Mouse (Mus musculus) thymus, adult 18-20 months (tissue): ENCODE data around the gene Atp2b4.
"Not testable (repeated sequence)": the region's sequence is repeated elsewhere in the genome, so short reads cannot be mapped to it uniquely, and the experiment has no call there.

ENCODE experiments used
- DNase-seq, 2 experiments: peaks; one replicate each; pipeline ENCODE4 v3.0.0; 2022; ENCODE audit warnings: mixed read lengths in 2 of 2

Atp2b4 gene

DNA sequence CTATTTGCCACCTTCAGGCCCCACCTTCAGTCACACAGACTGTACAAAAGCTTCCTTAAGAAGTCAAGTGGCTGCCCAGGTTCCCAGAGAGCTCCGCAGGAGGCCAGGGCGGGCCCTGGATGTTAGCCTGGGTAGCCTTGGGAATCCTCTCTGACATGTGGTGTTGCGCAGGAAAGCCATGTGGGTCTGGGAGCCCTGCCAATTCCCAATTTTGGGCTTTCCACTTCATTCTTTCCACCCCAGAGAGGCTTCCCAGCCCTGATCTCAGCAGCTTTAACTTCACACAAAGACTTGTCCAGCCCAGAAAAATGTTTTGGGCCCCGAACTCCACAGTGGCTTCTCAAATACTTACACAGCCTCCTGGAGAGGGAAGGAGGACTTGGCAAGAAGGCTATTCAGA is 56.2 kb downstream of the Atp2b4 start:
- DNase-seq, result no peak

DNA sequence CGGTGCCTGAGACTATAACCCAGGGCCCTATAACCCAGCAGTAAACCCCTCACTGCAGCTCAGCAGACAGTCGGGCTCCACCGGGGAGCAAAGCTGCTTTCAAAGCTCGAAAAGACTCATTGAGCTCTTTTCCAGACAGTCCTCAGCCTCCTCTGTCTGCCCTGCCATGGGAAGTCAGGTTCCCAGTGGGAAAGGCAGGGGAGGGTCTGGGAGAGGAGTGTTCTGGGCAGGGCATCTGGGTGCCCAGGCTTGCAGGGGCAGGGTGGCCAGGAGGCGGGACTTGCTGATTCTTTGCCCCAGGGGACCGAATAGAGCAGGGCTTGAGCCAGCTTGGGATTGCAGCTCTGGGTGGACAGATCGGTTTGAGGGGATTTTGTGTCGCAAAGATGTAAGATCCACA is 58.3 kb downstream of the Atp2b4 start:
- no peak for DNase-seq

DNA sequence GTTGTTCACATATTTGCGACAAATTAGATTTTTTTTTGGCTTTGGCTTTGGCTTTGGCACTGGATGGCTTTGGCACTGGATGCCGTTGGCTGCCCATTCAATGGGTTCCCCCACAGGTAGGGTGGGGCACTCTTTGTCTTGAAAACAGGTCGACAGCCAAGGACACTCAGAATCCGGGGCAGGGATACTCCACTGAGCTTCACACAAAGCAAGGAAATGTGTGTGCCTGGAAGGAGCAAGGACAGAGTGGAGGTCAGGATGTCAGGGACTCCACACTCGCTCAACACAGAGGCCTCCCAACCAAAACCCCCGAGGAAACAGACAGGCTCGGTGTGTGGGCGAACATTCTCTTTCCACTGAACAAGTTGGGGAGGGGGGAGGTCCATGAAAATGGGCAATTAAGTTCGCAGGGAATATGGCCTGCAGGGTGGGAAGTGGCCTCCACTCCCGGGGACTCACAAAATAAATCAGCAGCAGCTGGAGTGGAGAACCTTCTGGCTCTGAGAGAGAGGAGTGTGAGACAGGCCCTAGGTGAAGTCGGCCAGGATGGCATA is 58.9 kb downstream of the Atp2b4 start:
- no peak for DNase-seq

DNA sequence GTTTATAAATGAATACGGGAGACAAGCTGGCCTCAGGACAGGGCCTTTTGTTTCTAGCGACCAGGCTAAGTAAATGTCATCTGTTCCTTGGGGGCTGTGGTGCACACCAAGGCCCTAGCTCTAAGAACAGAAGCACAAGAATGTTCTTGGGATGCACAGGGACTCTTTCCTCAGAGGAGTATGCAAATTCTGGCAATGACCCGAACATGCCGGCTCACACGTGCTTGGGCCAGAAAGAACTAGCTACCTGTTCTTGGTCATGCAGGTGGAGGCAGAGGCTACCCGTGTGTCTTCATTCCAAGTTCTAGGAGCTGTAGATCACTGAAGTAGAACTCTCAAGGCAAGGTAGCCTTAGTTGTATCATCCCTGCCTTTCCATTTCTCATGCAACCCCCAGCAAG is 59.7 kb downstream of the Atp2b4 start:
- no peak for DNase-seq

DNA sequence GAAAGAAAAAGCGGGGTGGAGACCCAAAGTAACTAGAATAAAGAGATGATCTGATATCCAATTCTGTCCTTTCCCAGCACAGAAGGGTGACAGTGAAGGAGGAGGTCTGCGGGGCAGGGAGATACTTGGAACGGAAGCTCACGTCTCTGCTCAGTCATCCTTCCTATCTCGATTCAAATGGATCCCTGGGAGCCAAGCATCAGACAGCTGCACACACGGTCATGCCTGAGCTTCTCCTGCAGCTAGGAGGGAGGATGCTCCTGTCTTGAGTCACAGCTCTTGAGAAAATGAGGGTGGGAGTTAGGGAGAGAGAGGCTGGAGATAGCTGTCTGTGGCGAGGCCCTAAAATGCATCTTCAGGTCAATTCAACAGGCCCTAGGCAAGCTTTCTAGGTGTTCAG is 64.2 kb downstream of the Atp2b4 start:
- DNase-seq, result no peak

DNA sequence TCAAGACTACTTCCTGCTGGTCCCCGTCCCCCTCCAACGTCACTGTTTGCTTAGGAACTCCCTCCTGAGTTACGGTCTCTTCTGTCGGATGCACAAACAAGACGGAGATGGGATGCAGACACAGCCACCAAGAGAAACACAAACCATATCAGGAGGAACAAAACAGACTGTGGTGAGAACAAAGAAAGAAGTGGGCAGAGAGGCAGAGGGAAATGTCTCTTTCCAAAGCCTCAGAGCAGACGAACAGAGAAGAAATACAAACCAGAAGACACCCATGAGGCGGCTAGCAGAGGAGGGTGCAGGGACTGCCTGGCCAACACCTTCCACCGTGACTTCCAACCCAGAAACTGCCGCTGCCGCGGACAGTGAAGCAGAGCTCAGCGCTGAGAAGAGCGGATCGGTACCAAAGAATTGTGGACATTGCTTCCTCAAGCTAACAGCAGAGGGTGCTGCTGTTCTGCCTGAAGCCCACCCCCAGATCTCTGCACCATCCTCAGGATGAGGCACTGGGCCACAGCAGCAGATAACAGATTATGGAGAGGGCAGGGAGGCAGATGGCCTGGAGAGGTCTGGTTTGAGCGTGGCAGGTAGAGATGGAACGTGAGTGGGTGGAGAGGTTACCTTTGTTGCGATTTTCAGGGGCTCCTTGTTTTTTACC is 64.7 kb downstream of the Atp2b4 start:
- peak in 1 of 2 experiments; percentile 8 for DNase-seq

DNA sequence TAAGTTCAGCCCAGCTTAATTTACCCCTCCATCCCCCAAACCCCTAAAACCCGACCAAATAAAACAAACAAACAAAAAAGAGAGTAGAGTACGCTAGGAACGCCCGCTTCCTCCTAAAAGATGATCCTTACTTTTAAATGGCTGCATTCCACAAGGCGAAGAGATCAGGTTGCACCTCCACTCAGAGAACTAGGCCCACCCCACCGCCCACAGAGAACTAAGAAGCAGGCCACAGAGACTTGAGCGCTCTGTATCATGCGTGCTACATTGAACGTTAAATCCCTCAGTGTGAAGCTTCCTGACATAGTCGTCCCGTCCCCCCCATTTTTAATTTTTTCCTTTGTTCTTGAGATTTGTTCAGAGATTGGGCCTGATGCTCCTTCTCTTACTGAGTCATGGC is 68.0 kb downstream of the Atp2b4 start:
- DNase-seq, result no peak

GRCm38 (mm10) chr1:133728339-133728738 is 72.5 kb downstream of the Atp2b4 start:
- DNase-seq, result no peak

GRCm38 (mm10) chr1:133720342-133720741 is 80.5 kb downstream of the Atp2b4 start:
- DNase-seq, result no peak

- no peak for DNase-seq
These were observed 82.1 kb downstream of the Atp2b4 start for GRCm38 (mm10) chr1:133718786-133719185.

DNA sequence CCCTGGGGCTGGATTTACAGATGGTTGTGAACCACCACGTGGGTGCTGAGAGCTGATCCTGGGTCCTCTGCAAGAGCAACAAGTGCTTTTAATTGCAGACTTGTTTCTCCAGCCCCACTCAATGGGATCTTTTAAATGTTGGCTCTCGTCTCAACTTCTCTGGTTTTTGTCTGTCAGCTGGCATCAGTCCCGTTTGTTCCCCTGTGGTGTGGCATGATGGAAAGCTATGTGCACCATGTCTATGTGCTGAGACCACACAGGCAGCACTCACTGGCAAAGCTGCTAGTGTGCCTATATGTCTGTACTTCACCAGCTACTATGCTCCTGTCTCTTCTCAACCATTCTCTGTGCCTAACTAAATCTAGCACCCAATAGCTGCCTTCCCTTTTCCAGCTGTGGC is 82.5 kb downstream of the Atp2b4 start:
- DNase-seq, result no peak

DNA sequence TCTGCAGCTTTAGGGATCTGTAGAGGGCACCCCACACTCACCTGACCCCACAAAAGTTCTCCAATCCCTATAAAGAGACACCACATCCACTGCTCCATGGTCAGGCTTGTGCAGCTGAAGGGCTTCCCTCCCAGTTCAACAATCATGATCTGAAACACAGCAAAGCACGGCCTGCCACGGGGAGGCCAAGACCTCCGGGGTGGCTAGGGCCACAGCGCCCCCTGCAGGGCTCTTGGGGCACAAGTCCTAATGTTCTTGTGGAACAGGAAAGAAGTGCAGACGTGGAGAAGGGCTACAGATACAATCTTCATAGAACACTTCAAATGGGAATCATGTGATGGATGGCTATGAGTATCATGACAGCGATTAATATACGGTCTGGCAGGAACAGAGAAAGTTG is 84.4 kb downstream of the Atp2b4 start:
- DNase-seq, result peak; percentile 30 to 39

DNA sequence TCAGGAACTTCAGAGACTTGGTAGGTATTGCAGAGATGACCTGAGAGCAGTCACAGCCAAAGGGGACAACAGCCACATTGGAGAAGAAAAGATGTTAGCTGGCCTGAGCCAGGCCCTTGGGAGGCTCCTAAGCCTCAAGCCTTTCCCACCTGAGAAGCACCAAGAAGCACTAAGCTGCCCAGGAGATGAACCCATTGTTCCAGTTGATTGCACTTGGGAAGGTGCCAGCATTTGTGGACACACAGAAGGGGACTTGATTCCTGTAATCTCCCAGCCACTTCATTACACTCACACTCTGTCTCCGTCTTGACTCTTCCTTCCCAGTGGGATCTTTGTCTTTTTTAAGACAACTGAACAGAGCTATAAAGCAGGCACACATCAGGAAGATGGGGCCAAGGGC is 85.7 kb downstream of the Atp2b4 start:
- no peak for DNase-seq

GRCm38 (mm10) chr1:133713009-133713370 is 87.9 kb downstream of the Atp2b4 start:
- no peak for DNase-seq

- DNase-seq, result no peak
These were observed 88.4 kb downstream of the Atp2b4 start for GRCm38 (mm10) chr1:133712288-133713008.

- no peak for DNase-seq
These were observed 89.5 kb downstream of the Atp2b4 start for GRCm38 (mm10) chr1:133711376-133711775.

DNA sequence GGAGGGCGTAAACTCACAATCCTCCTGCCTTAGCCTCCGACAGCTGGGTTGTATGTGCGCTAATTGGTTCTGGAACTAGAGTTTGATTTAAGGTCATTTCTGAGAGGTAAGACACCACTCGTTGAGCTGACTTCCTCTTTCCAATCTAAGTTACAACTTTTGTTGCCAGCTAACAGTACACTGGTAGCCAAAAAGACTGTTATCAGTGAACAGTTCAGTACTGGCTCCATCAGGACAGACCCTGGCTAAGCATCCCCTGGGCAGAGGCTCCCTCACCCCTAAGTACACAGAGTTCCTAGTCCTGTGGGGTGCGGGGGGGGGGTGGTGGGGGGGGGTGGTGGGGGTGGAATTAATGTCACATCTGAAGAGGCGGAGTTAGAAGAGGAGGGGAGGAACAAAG is 89.9 kb downstream of the Atp2b4 start:
- no peak for DNase-seq

DNA sequence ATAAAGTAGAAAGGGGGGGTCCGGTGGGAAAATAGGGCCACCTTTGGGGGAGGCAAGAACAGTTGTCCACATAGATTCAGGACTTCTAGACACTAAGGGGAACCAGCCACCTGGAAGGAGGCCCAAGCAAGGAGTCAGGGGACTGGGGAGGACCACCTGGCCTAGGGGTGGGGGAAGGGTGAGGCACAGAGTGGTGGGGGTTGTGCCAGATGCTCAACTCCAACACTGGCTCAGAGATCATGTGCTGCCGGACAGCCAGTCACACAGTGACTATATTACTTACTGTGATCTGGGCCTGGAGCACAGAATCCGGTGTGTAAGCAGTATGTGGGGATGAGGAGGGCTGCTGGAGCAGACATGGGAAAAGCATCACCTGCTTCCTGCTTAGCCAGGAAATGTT is 91.5 kb downstream of the Atp2b4 start:
- no peak for DNase-seq

GRCm38 (mm10) chr1:133701824-133702223 is 99.0 kb downstream of the Atp2b4 start:
- not testable (repeated sequence) for DNase-seq

DNA sequence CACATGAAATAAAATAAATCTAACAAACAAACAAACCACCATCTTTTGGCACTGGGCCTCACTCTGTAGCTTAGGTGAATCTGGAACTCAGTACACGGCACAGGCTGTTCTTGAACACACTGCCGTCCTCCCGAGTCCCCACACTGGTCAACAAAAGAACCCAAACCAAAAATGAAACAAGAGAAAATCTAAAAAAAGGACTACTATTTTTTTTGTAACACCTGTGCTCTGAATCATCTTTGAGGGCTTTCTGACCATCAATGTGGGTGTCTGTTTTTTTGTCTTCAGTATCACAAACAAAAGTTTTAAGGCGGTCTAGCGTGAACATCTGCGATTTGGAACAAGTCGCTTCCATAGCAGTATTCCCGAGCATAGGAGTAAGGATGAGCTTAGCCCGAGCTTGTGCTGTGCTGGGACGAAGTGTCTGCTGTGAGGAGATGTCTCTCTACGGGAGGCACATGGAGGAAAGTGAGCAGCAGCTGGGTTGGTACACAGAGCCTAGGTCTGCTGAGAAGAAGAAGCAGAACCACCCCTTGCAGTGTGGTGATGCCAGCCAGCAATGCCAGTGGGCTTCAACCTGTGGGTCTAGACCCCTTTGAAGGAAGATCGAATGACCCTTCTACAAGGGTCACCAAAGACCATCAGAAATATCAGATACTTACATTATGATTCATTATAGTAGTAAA is 102.8 kb downstream of the Atp2b4 start:
- DNase-seq, result no peak

DNA sequence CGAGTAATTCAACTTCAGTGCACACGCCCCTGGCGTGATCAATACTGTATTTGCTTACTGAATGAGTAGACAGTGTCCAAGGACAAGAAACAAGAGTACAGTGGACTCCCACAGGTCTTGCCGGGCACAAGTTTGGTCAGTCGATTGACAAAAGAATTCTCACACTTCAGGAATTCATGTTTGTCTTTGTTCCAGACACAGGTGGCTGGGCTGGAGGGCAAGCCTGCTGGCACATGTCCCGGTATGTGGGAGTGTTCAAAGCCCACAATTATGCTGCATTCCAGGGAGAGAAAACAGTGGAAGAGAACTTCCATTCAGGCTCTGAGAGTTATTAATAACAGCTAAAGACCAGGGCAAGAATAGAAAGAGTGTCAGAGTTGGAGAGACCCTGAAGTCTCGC is 104.9 kb downstream of the Atp2b4 start:
- no peak for DNase-seq

GRCm38 (mm10) chr1:133694876-133695275 is 106.0 kb downstream of the Atp2b4 start:
- peak in 1 of 2 experiments; percentile 43 for DNase-seq

GRCm38 (mm10) chr1:133694301-133694700 is 106.5 kb downstream of the Atp2b4 start:
- no peak for DNase-seq
